Mouse (Mus musculus) cerebellum, adult 2 months (tissue): ENCODE measurements around the gene Cd38.

Experiments used
- CTCF ChIP-seq: fragments of 200-500 bp; IDR thresholded peaks from 2 replicates; pipeline ENCODE4 v1.5.1; 2011; ENCODE audit warnings: low read depth, mild to moderate bottlenecking, control low read depth, low read length, moderate library complexity, borderline replicate concordance; ENCODE audit not compliant: insufficient read depth
- POLR2A ChIP-seq: fragments of 200-500 bp; IDR thresholded peaks from 2 replicates; pipeline ENCODE4 v1.6.1; 2011; ENCODE audit warnings: low read length, control low read depth, borderline replicate concordance; ENCODE audit not compliant: insufficient read depth

DNA sequence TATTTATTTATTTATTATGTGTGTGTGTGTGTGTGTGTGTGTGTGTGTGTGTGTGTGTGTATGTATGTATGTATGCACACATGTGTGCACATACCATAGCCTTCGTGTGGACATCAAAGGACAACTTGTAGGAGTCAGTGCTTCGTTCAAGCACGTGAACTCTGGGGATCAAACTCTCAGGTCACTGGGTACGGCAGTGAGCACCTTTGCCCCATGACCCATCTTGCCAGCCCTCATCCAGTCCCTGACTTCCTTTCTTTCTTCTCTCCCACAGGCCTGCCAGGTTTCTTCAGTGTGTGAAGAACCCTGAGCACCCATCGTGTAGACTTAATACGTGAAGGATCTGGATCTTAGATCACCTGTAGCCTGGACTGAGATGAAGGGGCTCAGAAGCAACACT is 41.7 kb downstream of the Cd38 start:
- TF ChIP-seq CTCF (no peak), POLR2A (no peak)
